Mouse (Mus musculus): ENCODE measurements around the gene Rasd2. TPM values are rescaled to one million over a fixed set of nuclear protein-coding genes. Genes with fewer than 3 reads are reported as not detected.

Gene Rasd2
- not detected for total RNA-seq (2023)

DNA sequence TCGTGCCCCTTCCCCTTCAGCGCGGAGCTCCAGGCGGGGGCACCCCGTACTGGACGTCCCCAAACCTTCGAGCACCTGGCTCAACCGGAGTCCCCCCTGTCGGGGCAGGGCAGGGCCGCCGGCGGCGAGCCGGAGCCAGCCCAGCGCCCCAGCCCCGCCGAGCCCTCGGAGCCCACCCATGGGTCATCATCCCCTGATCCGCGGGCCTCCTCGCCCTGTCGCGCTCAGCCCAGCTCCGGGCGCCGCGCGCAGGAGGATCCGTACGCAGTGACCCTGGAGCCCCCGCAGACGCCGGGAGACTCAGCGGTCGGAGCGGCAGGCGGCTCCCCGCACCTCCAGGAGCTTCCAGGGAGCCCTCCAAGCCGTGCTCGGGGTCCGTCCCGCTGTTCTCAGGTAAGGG is at the start of gene Rasd2:
TSS of gene Rasd2 (plus strand) at position 259 of the 400 bp plus-strand sequence.

Other genes starting within 250 kb of the Rasd2 start
- 30.2 TPM for gene Hmgxb4, start 220.6 kb upstream of the Rasd2 start, total RNA-seq (2023)
- gene Tom1, start 180.2 kb upstream of the Rasd2 start, total RNA-seq (2023), result 23.9 TPM
- gene Hmox1, start 120.3 kb upstream of the Rasd2 start, total RNA-seq (2023), result 26.3 TPM
- gene Mcm5, start 104.4 kb upstream of the Rasd2 start, total RNA-seq (2023), result 38.7 TPM
- gene Gm10358, start 192.6 kb downstream of the Rasd2 start, total RNA-seq (2023), result not detected
- not detected for gene Iqcm, start 234.8 kb downstream of the Rasd2 start, total RNA-seq (2023)

Data from CD4-positive naive resting alpha-beta T cell, adult 57 days (primary cell).